Mouse (Mus musculus): ENCODE results near the gene Dnase2b. TPM values are rescaled to one million over a fixed set of nuclear protein-coding genes. Genes with fewer than 3 reads are reported as not detected.

The Dnase2b gene
- total RNA-seq, 2 experiments from 2014 or later: not detected

DNA sequence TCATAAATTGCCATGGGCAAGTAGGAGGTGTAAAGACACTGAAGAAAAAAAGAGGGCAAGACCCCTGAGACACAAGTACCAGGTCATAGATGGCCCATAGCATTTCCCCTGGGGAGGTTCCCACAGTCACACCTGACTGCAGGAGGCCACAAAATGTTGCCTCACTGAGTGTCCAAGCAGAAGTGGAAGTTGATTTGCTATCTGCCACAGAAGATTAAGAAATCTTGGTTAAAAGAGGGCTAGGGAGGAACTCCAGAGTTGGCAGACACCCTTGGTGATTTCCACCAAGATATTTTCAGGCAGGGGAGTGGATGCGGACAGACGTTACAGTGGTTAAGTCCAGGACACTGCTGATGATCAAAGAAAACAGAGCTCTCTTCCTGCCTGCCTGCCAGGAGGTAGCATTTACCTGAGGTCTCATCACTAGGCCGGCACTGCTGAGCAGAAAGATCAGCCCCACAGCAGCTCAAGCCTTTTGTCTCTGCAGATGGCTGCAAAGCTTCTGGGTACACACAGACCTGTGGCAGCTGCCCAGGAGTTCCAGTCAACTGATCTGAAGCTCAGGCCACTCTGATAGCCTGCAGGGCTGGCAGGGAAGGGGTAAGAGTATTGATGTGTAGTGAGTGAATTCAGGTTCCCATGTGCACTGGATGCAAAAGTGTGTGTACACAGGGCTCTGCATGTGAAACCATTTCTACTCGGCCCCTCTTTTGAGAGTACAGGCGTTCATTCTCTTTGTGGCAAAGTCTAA, 1.3 kb upstream of the Dnase2b start:
- no peak for DNase-seq (ENCODE audit: low spot score in 2 of 2)

GRCm38 (mm10) chr3:146611821-146612220, 3.6 kb downstream of the Dnase2b start:
- DNase-seq (ENCODE audit: low spot score in 2 of 2): no peak

DNA sequence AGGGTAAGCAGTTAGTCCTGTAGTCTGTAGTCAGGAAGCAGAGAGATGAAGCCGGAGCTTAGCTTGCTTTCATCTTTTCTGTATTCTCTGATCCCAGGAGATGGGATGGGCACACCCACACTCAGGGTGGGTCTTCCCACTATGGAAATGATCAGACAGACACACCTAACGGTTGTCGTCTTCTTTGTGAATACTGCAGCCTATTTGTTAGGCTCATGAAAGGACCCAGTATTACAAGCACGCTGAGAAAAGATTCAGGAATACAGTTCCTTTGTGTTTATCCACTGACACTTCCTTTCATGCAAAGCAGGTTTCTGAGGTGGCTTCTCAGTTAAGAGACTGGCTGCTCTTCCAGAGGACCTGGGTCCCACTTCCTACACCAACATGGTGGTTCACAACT, 4.1 kb downstream of the Dnase2b start:
- DNase-seq (ENCODE audit: low spot score in 2 of 2): no peak

DNA sequence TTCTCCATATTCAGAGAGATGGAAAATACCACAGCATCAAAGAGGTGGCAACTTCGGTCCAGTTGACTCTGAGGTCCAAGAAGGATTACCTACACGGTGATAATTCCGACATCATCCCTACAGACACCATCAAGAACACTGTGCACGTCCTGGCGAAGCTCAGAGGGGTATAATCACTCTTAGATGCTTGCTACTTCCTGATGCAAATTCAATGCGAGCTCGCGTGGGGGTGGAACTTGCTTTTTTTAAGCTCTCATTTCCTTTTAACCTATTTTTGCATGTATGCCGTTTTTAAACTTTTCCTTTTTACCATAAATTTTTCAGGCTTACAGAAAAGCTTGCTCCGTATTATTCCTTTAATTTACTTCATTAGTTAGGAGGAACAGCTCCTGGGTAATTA, 5.1 kb downstream of the Dnase2b start:
- DNase-seq (ENCODE audit: low spot score in 2 of 2): no peak

DNA sequence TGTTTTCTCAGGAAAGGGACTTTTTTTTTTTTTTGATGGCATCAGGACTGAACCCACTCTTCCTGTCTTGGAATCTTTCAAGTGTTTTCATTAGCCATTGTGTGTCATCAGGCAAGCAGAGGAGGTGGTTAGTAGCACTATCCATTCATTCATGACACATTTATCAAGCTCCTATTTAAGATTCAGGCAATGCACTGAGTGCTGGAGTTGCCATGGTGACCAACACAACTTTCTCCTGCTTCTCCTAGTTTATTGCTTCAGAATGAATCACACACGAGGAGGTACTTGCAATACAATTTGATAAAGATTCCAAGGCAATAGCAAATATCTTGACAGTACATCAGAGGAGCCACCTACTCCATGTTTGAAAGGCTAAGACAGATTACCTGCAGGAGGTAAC, 8.0 kb downstream of the Dnase2b start:
- DNase-seq (ENCODE audit: low spot score in 2 of 2): peak; percentile 54 to 70

DNA sequence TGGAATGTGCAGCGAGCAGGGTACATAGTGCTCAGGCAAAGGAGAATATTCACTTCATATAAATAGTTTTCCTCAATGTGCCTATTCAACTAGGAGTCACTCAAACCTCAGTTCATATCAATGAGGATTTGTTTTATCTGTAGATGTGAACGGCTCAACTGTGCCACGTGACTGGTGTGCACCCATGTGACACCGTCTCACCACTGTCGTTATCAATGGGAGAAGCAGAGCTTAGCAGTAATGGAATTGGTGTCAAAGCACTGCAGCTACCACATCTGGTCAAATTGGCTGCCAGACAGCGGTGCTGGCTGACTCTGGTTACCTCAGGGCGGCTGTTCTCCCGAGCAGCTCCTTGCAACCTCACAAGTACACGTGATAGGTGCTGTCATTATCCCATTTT, 10.7 kb downstream of the Dnase2b start:
- no peak for DNase-seq (ENCODE audit: low spot score in 2 of 2)

DNA sequence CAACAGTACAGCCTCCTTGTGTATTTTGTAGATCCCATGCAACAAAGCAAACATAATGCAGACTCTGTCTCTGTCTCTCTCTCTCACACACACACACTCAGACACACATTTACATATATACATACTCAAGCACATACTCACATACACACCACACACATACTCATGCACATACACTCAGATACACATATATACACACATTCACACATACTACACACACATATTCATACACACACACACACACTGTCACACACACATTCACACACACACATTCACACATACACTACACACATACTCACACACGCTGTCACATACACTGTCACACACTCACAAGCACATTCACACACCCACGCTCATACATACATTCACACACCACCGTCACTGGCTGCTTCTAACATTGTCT, 12.9 kb downstream of the Dnase2b start:
- no peak for DNase-seq (ENCODE audit: low spot score in 2 of 2)

GRCm38 (mm10) chr3:146601205-146601604, 14.2 kb downstream of the Dnase2b start:
- no peak for DNase-seq (ENCODE audit: low spot score in 2 of 2)

DNA sequence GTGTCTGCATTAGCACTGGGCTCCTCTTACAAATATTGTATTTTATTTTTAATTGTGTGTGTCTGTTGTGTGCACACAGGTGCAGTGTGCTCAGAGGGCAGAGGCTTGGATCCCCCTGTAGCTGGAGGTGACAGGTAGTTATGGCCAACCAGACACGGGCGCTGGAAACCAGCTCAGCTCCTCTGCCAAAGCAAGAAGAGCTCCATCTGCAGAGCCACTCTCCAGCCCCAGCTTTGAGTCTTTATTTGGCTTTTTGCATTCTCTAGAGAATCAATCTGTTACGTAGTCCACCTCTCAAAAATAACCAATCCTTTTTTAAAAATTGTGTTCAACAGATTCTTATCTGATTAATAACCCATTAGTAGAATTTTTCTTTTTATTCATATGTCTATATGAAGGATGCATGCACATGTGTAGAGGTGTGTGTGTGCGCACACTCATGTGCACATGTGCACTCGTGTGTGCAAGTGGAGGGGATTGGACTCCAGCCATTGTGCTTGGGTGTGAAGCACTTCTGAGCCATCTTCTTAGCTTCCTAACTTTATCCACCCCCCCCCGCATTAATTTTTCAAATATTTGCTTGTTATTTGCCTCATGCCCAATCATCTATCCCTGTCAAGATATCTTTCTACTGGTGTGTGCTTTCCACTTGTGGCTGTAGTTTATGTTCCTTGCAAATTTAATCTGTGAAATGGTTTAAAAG, 16.0 kb downstream of the Dnase2b start:
- peak in 1 of 2 experiments; percentile 43 for DNase-seq (ENCODE audit: low spot score in 2 of 2)

DNA sequence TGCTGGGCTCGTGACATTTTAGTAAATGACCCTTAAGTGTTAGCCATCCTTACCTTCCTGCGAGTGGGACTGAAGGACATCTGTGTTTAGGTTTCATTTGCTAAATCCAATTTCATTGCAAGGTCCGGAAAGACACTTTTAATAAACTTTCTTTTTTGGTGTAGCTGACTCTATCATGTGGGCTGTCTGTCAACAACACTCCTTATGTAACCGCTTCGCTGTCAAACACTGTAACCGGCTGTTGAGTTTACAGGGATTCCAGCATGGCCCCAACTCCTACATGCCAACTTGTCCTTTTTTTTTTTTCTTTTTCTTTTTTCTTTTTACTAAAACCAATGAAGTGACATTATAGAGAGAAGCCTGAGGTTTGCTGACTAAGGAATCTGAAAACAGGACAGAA, 17.0 kb downstream of the Dnase2b start:
- peak; percentile 43 to 81 for DNase-seq (ENCODE audit: low spot score in 2 of 2)

DNA sequence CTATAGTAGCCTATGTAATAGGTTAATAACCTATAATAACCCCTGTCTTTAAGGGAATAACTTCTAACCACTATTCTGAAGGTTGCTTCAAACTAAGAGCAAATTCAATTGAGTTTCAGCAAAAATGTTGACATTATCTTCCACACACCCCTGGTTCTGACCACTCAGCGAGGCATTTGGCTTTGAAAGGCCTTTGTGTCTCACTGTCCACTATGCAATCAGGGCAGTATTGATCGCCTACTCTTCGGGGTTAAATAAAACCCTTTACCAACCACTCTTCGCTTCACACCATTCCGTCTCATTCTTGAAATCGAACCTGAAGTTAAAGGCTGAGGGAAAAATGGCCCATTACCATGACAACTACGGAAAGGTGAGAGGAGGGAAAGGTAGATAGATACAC, 18.5 kb downstream of the Dnase2b start:
- DNase-seq (ENCODE audit: low spot score in 2 of 2): no peak

DNA sequence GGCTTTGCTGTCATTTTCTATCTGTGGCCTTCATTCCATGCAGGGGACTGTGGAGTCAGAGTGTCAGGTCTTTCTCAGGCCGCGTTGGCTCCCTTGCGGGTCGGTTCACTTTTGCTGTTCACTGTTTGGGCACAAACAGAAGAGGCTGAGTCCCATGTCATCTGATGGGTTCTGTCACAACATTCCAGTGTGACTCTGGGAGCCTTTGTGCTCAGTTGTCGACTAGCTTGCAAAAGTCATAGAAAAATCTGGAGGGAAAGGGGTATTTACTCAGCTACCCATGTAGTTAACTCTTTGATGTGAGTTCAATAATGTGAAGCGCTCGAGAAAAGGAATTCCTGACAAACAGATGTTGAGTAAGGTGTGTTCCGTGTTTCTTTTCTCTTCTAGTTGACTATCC, 19.0 kb downstream of the Dnase2b start:
- no peak for DNase-seq (ENCODE audit: low spot score in 2 of 2)

DNA sequence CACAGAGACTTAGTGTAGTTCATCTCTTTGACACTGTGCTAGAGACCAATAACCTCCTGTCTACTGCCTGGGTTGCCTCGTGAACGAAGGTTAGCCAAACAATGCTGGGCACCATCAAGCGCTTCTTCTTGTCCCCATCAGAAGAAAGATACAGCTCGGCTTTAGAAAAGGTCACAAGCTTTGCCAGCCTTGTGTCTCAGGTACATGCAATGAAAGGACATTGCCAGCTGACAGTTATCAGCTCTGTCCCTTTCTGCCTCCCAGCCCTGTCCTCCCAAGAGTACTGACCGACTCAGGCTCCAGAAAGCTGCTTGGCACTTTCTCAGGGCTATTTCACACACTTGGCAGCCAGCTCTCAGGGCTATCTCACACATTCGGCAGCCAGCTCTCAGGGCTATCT, 20.0 kb downstream of the Dnase2b start:
- DNase-seq (ENCODE audit: low spot score in 2 of 2): no peak

DNA sequence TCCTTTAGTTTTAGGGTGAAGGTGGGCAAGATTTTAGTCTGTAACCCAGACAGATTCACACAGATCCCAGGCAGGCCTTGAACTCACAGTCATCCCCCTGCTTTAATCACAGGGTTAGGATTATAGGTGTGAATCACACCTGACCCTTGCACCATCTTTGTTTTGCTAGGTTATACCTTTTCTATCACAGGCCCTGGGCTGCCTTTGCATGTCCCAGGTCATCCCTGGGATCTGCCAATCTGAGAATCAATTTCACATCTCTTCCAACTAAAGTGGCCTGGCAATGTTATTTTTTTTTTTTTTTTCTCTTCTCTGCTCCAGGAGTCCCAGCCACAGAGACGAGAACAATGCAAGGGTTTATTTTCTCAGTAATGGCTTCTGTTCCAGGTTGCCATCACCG, 23.8 kb downstream of the Dnase2b start:
- no peak for DNase-seq (ENCODE audit: low spot score in 2 of 2)

DNA sequence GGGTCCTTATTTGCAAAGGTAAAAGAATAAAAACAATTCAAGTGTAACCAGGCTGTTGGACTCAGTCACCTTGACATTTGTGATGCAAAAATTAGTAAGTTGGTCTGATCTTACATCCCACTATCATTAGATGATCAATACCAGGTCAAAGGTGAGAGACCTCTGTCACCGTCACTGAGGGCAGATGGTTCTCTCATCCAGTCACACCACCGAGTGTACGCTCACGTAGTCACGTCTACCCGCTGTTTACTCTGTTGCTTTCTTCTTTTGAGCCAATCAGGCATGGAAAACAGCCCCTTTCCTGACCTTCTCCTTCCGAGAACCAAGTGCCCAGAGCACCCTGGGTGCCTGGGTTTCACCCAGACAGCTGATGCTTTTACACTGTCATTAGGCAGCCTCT, 24.2 kb downstream of the Dnase2b start:
- DNase-seq (ENCODE audit: low spot score in 2 of 2): no peak

GRCm38 (mm10) chr3:146589523-146589922, 25.9 kb downstream of the Dnase2b start:
- DNase-seq (ENCODE audit: low spot score in 2 of 2): no peak

GRCm38 (mm10) chr3:146586616-146587015, 28.8 kb downstream of the Dnase2b start:
- no peak for DNase-seq (ENCODE audit: low spot score in 2 of 2)

DNA sequence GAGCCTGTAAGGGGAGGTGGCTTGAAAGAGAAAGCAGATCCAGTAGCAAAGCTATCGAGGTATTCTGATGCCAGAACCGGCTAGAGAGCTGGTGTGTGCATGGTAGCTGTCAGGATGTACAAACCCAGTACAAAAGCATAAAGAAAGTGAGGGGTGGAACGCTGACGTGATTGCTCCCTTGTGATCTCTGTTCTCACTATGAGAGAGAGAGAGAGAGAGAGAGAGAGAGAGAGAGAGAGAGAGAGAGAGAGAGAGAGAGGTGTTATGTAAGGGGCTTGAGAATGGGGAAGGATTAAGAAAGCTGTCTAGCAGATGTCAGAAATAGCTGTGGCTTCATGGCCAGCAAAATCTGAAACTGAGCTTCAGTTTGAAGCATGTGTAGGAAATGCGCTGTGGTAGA, 31.5 kb downstream of the Dnase2b start:
- DNase-seq (ENCODE audit: low spot score in 2 of 2): no peak

DNA sequence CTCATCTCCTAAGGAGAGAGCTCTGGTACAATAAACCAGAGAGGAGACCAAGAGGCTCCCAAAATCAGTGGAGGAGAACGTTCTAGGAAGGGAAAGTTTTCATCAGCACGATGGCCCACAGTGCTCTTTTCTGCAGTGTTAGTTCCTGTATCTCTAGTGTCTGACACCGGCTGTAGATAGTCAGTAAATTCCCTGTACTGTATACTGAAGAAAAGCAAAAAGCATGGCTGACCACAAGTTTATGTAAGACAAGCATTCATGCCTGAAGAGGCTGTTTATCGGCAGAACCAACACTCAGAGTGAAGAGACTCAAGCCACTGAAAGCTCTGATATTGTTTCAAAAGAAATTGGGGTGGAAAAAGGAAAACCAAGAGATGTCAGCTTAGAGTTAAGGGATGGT, 31.9 kb downstream of the Dnase2b start:
- DNase-seq (ENCODE audit: low spot score in 2 of 2): no peak

GRCm38 (mm10) chr3:146580039-146580729, 35.2 kb downstream of the Dnase2b start:
- no peak for DNase-seq (ENCODE audit: low spot score in 2 of 2)

GRCm38 (mm10) chr3:146577591-146577990, 37.8 kb downstream of the Dnase2b start:
- DNase-seq (ENCODE audit: low spot score in 2 of 2): no peak

DNA sequence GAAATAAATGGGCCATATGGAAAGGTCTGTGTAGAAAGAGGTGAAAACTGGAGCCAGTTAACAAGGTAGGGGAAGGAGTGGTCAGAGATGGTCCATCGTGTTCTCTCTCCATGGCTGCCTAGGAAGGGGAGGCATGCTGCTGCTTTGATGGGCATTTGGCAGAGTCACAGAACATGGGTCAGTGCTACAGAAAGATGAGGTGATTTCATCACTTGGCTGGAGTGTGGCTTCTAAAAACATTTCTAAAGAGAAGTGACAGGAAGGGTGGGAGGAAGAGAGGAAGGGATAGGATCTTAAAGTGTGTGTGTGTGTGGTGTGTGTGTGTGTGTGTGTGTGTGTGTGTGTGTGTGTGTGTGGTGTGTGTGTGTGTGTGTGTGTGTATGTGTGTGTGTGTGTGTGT, 44.1 kb downstream of the Dnase2b start:
- DNase-seq (ENCODE audit: low spot score in 2 of 2): no peak

Data from layer of hippocampus, adult 18-20 months (tissue).